Mouse (Mus musculus) ZHBTc4 (cell line): ENCODE measurements around the gene Etfdh.
A peak's percentile ranks its signal among the peaks of the same experiment; 100 is the strongest.

ENCODE experiments used
- DNase-seq: peaks from one replicate; pipeline ENCODE4 v3.0.0-alpha.2; 2011; ENCODE audit warnings: low read depth, low spot score

Gene Etfdh

GRCm38 (mm10) chr3:79629416-79629730 lies at the start of gene Etfdh:
Etfdh (minus strand) TSS chr3:79629500.
- DNase-seq, result peak; percentile 74

- no peak for DNase-seq
These were observed 47.1 kb upstream of the Etfdh start for GRCm38 (mm10) chr3:79676411-79676810.

GRCm38 (mm10) chr3:79674641-79675040 lies 45.3 kb upstream of the Etfdh start:
- DNase-seq, result peak; percentile 66

- DNase-seq, result peak; percentile 74
These were observed 43.8 kb upstream of the Etfdh start for GRCm38 (mm10) chr3:79673082-79673481.

- DNase-seq, result no peak
These were observed 42.9 kb upstream of the Etfdh start for GRCm38 (mm10) chr3:79672188-79672587.

GRCm38 (mm10) chr3:79670556-79670955 lies 41.3 kb upstream of the Etfdh start:
- peak; percentile 83 for DNase-seq

GRCm38 (mm10) chr3:79664787-79665408 lies 35.6 kb upstream of the Etfdh start:
- peak; percentile 83 for DNase-seq

- DNase-seq, result no peak
These were observed 27.4 kb upstream of the Etfdh start for GRCm38 (mm10) chr3:79656682-79657081.

GRCm38 (mm10) chr3:79652129-79652528 lies 22.8 kb upstream of the Etfdh start:
- DNase-seq, result no peak

GRCm38 (mm10) chr3:79628561-79629415 lies 512 bp downstream of the Etfdh start, which contains the start of gene 4930579G24Rik:
4930579G24Rik (plus strand) TSS chr3:79629079.
- DNase-seq, result peak; percentile 99

- no peak for DNase-seq
These were observed 1.1 kb downstream of the Etfdh start for GRCm38 (mm10) chr3:79628182-79628560.

GRCm38 (mm10) chr3:79627484-79628181 lies 1.7 kb downstream of the Etfdh start:
- DNase-seq, result no peak

GRCm38 (mm10) chr3:79609886-79610285 lies 19.4 kb downstream of the Etfdh start:
- DNase-seq, result no peak

- no peak for DNase-seq
These were observed 33.8 kb downstream of the Etfdh start for GRCm38 (mm10) chr3:79595468-79595867.

GRCm38 (mm10) chr3:79591793-79592471 lies 37.4 kb downstream of the Etfdh start:
- no peak for DNase-seq

- DNase-seq, result peak; percentile 93
These were observed 38.2 kb downstream of the Etfdh start, which contains the start of gene Ppid for GRCm38 (mm10) chr3:79590863-79591792. Ppid (plus strand) TSS chr3:79591342.

GRCm38 (mm10) chr3:79589671-79590070 lies 39.6 kb downstream of the Etfdh start:
- no peak for DNase-seq

- peak; percentile 95 for DNase-seq
These were observed 42.5 kb downstream of the Etfdh start for GRCm38 (mm10) chr3:79586804-79587203.

- no peak for DNase-seq
These were observed 49.3 kb downstream of the Etfdh start for GRCm38 (mm10) chr3:79579891-79580575.

GRCm38 (mm10) chr3:79578164-79578563 lies 51.1 kb downstream of the Etfdh start:
- DNase-seq, result no peak
